Mouse (Mus musculus) limb, embryonic 13.5 days (tissue): ENCODE measurements around the gene Mcm8. TPM values are rescaled to one million over a fixed set of nuclear protein-coding genes. Genes with fewer than 3 reads are reported as not detected.

Experiments
- ATAC-seq: fragments of 200-750 bp; cut with Nextera tagmentation; 2 replicates; pipeline ENCODE4 v1.8.0; 2017; ENCODE audit warnings: low read depth, moderate number of reproducible peaks, moderate TSS enrichment; ENCODE audit not compliant: low FRiP score
- H3K27ac ChIP-seq: fragments of 300-500 bp; sonication (generic); 2 replicates; pipeline ENCODE4 v1.5.1; 2015; ENCODE audit warnings: inconsistent platforms, mild to moderate bottlenecking, moderate library complexity
- H3K27me3 ChIP-seq: fragments of 300-500 bp; sonication (generic); 2 replicates; pipeline ENCODE4 v1.6.1; 2015; ENCODE audit warnings: mild to moderate bottlenecking, inconsistent platforms
- H3K36me3 ChIP-seq: fragments of 300-500 bp; sonication (generic); 2 replicates; pipeline ENCODE4 v1.6.1; 2015; ENCODE audit warnings: inconsistent platforms, mild to moderate bottlenecking, moderate library complexity
- H3K4me1 ChIP-seq: fragments of 300-500 bp; sonication (generic); 2 replicates; pipeline ENCODE4 v1.6.1; 2015; ENCODE audit warnings: inconsistent platforms
- H3K4me2 ChIP-seq: fragments of 300-500 bp; sonication (generic); replicated peaks from 2 replicates; pipeline ENCODE4 v1.6.1; 2015; ENCODE audit warnings: inconsistent platforms, mild to moderate bottlenecking, moderate library complexity
- H3K4me3 ChIP-seq: fragments of 300-500 bp; sonication (generic); 2 replicates; pipeline ENCODE4 v1.5.1; 2015; ENCODE audit warnings: moderate library complexity, mild to moderate bottlenecking, inconsistent platforms
- H3K9ac ChIP-seq: fragments of 300-500 bp; sonication (generic); 2 replicates; pipeline ENCODE4 v1.6.1; 2015; ENCODE audit warnings: mild to moderate bottlenecking, inconsistent platforms
- H3K9me3 ChIP-seq: fragments of 300-500 bp; sonication (generic); 2 replicates; pipeline ENCODE4 v1.6.1; 2016; ENCODE audit warnings: inconsistent platforms
- WGBS: fragments of 180-500 bp; shearing (Covaris S2); methylation state at CpG from one replicate; pipeline ENCODE4 v1.1.7; 2015; 5-methylcytosine and 5-hydroxymethylcytosine counted together
- polyA plus RNA-seq: library from polyadenylated mRNA; unstranded; fragments of >200 nt; fragmentation: Nextera tagmentation; extraction: Ambion mirVana; gene quantifications from 2 replicates; pipeline ENCODE4 v1.2.1, GENCODE M21; 2015

Mcm8 gene
- 16.4 and 17.9 TPM in 2 replicates for polyA plus RNA-seq

GRCm38 (mm10) chr2:132815608-132816314, at the start of gene Mcm8, which contains the start of gene Trmt6:
Mcm8 (plus strand) TSS chr2:132816141.
Trmt6 (minus strand) TSS chr2:132816055.
- WGBS: under 1% methylated on average over 59 of the region's 59 CpGs
- Histone ChIP-seq H3K27me3 (no peaks in the 10 kb centered on the region), H3K4me2 (peak within 1 kb of the TSS; percentile 88), H3K9me3 (no peaks in the 10 kb centered on the region), H3K9ac (peak within 1 kb of the TSS; percentile 80), H3K4me3 (peak within 1 kb of the TSS; percentile 80), H3K36me3 (peaks cover 26% of the 10 kb centered on the region), H3K4me1 (peaks cover 12% of the 10 kb centered on the region), H3K27ac (peak within 1 kb of the TSS; percentile 65)
- ATAC-seq: peak; percentile 100

GRCm38 (mm10) chr2:132770822-132771221, 45.1 kb upstream of the Mcm8 start:
- Histone ChIP-seq H3K4me3 (no peak overlapping the region), H3K4me2 (no peak overlapping the region), H3K36me3 (no peaks in the 10 kb centered on the region), H3K27ac (no peak overlapping the region), H3K9ac (no peak overlapping the region), H3K27me3 (no peaks in the 10 kb centered on the region), H3K4me1 (no peaks in the 10 kb centered on the region), H3K9me3 (no peaks in the 10 kb centered on the region)
- WGBS: 69% methylated on average over 1 of the region's 1 CpGs
- no peak for ATAC-seq

DNA sequence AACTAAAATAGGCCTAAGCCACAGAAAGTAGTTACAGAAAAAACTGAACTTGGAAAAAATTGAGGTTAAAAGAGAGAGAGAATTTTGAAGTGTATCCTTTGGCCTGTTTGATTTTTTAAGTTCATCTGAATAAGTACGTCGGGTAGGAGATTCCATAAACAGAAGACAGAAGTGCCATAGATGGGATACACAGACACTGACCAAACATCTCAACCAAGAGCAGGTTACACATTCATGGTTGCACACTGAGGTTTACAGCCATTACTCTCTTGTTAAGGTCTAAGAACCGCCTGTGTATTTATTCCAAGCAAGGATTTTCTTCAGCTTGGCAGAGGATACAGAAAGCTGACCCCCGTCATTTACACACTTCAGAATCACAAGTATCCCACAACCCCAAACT, 35.0 kb upstream of the Mcm8 start, which contains the start of gene Chgb:
Gene Chgb, plus strand, starts transcription at position 301 of the 400 bp plus-strand sequence.
- Histone ChIP-seq H3K9me3 (no peaks in the 10 kb centered on the region), H3K27ac (no peak within 1 kb of the TSS), H3K4me2 (peak within 1 kb of the TSS; percentile 85), H3K36me3 (no peaks in the 10 kb centered on the region), H3K4me3 (peak within 1 kb of the TSS; percentile 45), H3K4me1 (peaks cover 5% of the 10 kb centered on the region; the same call in 1 of the 2 replicates), H3K27me3 (peaks cover 11% of the 10 kb centered on the region), H3K9ac (no peak within 1 kb of the TSS; the same call in 1 of the 2 replicates)
- WGBS: 12% methylated on average over 4 of the region's 4 CpGs
- no peak for ATAC-seq

DNA sequence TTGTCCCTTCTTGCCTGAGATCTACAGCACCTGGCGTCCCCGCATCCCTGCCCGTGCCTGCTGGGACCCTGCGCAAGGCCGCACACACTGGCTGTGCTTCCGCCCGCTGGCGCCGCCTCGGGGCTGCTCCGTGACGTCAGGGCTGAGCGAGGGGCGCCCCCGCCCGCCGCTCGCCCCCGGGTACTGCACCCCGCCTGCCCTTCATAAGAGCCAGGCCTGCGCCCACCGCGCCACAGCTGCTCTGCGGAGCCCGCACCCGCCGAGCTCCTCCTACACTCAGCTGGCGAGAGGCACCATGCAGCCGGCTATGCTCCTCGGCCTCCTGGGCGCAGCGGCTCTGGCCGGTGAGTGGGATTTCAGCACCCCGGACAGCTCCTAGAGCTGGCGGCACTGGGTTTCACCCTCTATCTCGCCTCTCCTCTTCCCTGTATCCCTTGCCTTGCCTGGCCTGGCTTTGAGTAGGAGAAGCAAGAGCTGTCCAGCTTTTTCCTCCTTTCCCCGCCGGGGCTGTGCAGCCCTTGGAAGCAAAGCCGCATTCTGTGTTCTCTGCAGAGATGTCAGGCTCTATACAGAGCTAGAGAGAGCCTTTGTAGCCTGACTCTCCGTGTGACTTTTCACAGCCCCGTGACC, 34.4 kb upstream of the Mcm8 start:
- H3K36me3 ChIP-seq: no peaks in the 10 kb centered on the region
- no peaks in the 10 kb centered on the region for H3K9me3 ChIP-seq
- H3K4me3 ChIP-seq: peak overlapping the region; percentile 45
- peaks cover 5% of the 10 kb centered on the region; the same call in 1 of the 2 replicates for H3K4me1 ChIP-seq
- H3K27me3 ChIP-seq: peaks cover 11% of the 10 kb centered on the region
- WGBS: under 1% methylated on average over 41 of the region's 41 CpGs
- no peak overlapping the region; the same call in 1 of the 2 replicates for H3K9ac ChIP-seq
- no peak overlapping the region for H3K27ac ChIP-seq
- ATAC-seq: peak; percentile 97
- peak overlapping the region; percentile 85 for H3K4me2 ChIP-seq

DNA sequence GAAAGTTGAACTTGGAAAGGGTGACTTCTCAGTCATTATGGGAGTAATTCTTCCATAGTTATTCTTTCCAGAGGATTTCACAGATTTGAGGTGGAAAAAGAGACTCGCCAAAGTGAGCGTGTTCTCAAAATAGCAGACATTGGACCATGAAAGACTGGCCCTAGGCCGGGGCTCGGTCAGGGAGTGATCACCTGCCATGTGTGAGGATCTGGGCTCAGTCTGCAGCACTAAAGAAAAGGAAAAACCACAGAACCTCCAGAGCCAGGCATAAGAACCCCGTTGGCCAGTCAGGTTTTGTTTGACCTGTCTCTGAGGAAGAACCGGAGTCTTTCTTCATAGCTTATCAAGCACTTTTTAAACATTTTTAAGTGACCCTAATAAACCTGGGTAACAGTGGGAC, 31.9 kb upstream of the Mcm8 start:
- ATAC-seq: no peak
- H3K36me3 ChIP-seq: no peaks in the 10 kb centered on the region
- H3K4me3 ChIP-seq: no peak overlapping the region
- peaks cover 11% of the 10 kb centered on the region for H3K27me3 ChIP-seq
- WGBS: 82% methylated on average over 6 of the region's 6 CpGs
- no peak overlapping the region for H3K27ac ChIP-seq
- no peak overlapping the region for H3K9ac ChIP-seq
- no peaks in the 10 kb centered on the region for H3K9me3 ChIP-seq
- H3K4me2 ChIP-seq: no peak overlapping the region
- H3K4me1 ChIP-seq: peaks cover 5% of the 10 kb centered on the region; the same call in 1 of the 2 replicates

DNA sequence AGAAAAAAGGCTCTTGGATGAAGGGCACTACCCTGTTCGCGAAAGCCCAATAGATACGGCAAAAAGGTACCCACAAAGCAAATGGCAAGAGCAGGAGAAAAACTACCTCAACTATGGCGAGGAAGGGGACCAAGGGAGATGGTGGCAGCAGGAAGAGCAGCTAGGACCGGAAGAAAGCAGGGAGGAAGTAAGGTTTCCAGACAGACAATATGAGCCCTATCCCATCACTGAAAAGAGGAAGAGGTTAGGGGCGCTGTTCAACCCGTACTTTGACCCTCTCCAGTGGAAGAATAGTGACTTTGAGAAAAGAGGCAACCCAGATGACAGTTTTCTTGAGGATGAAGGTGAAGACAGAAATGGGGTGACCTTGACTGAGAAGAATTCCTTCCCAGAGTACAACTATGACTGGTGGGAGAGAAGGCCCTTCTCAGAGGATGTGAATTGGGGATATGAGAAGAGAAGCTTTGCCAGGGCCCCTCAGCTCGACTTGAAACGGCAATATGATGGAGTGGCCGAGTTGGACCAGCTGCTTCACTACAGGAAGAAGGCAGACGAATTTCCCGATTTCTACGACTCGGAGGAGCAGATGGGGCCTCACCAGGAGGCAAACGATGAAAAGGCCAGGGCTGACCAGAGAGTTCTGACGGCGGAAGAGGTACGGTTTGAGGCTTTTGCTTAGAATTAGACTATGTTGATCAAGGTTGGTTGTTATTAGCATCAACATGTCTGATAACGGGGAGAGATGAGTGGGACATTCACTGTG, 22.3 kb upstream of the Mcm8 start:
- Histone ChIP-seq H3K4me3 (no peak overlapping the region), H3K4me2 (no peak overlapping the region), H3K36me3 (no peaks in the 10 kb centered on the region), H3K9ac (no peak overlapping the region), H3K27ac (no peak overlapping the region), H3K9me3 (no peaks in the 10 kb centered on the region), H3K4me1 (no peaks in the 10 kb centered on the region), H3K27me3 (no peaks in the 10 kb centered on the region)
- no peak for ATAC-seq
- WGBS: 84% methylated on average over 19 of the region's 19 CpGs

DNA sequence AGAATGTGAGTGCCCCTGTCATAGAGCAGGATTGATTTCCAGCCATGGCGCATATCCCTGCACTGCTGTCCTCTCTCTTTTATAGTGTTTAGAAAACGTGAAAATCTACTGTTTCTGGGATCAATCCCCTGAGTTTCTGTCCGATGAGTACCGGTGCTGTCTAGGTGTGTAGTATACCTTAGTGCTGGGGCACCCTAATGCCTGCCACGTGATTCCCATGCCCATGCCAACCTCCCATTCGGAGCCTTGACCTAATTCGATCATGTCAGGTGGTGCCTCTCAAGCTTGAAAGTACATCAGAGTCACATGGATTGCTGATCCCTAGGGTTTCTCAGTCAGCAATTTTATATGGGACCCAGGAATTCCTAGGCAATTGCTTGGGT, 21.7 kb upstream of the Mcm8 start:
- H3K9me3 ChIP-seq: no peaks in the 10 kb centered on the region
- no peaks in the 10 kb centered on the region for H3K4me1 ChIP-seq
- H3K36me3 ChIP-seq: no peaks in the 10 kb centered on the region
- no peak overlapping the region for H3K4me2 ChIP-seq
- H3K27me3 ChIP-seq: no peaks in the 10 kb centered on the region
- no peak for ATAC-seq
- no peak overlapping the region for H3K4me3 ChIP-seq
- no peak overlapping the region for H3K9ac ChIP-seq
- WGBS: 88% methylated on average over 7 of the region's 7 CpGs
- H3K27ac ChIP-seq: no peak overlapping the region

DNA sequence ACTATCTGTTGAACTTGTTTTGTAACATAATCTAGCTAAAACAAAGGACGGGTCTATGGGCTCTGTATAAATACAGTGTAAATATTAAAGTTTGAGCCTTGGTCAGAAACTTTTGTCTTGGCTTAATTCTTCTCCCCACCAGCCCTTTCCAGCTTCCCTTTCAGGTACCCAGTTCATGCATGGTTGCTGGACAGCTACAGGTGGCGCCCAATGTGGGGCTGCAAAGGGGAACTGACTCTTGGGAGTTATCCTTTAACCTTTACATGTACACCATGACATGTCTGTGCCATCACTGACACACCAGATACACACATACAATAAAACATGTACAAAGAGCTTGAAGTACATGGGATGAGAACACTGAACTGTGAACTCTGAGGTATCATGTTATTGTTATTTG, 13.0 kb upstream of the Mcm8 start:
- 0 out of 2 replicates have a peak, but pooled peaks cover 3% of the 10 kb centered on the region for H3K9me3 ChIP-seq
- H3K4me2 ChIP-seq: no peak overlapping the region
- H3K27me3 ChIP-seq: no peaks in the 10 kb centered on the region
- H3K36me3 ChIP-seq: peaks cover 49% of the 10 kb centered on the region
- 84% methylated on average over 2 of the region's 2 CpGs for WGBS
- H3K4me3 ChIP-seq: no peak overlapping the region
- ATAC-seq: no peak
- no peaks in the 10 kb centered on the region for H3K4me1 ChIP-seq
- H3K9ac ChIP-seq: no peak overlapping the region
- H3K27ac ChIP-seq: no peak overlapping the region

DNA sequence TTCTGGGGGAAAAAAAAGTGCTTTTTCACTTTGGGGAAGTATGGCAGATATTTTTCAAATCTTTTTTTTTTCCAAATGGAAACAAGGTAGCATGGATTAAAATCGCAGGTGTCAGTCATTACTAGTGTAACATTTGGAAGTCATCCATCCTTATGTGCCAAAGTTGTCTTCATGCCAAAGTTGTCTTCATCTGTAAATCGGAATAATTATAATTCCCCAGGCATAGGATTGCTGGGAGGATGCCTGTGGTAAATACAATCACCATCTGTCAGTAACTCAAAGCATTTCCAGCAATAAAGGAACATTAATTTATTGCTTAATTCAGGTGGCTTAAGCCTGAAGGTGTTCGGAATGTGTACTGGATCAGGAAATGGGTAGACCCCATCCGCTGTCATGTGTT, 25.1 kb downstream of the Mcm8 start:
- no peak for ATAC-seq
- Histone ChIP-seq H3K4me1 (no peaks in the 10 kb centered on the region), H3K36me3 (peaks cover 22% of the 10 kb centered on the region), H3K4me3 (no peak overlapping the region), H3K27ac (no peak overlapping the region), H3K9ac (no peak overlapping the region), H3K27me3 (no peaks in the 10 kb centered on the region), H3K4me2 (no peak overlapping the region), H3K9me3 (no peaks in the 10 kb centered on the region)
- 89% methylated on average over 4 of the region's 4 CpGs for WGBS

DNA sequence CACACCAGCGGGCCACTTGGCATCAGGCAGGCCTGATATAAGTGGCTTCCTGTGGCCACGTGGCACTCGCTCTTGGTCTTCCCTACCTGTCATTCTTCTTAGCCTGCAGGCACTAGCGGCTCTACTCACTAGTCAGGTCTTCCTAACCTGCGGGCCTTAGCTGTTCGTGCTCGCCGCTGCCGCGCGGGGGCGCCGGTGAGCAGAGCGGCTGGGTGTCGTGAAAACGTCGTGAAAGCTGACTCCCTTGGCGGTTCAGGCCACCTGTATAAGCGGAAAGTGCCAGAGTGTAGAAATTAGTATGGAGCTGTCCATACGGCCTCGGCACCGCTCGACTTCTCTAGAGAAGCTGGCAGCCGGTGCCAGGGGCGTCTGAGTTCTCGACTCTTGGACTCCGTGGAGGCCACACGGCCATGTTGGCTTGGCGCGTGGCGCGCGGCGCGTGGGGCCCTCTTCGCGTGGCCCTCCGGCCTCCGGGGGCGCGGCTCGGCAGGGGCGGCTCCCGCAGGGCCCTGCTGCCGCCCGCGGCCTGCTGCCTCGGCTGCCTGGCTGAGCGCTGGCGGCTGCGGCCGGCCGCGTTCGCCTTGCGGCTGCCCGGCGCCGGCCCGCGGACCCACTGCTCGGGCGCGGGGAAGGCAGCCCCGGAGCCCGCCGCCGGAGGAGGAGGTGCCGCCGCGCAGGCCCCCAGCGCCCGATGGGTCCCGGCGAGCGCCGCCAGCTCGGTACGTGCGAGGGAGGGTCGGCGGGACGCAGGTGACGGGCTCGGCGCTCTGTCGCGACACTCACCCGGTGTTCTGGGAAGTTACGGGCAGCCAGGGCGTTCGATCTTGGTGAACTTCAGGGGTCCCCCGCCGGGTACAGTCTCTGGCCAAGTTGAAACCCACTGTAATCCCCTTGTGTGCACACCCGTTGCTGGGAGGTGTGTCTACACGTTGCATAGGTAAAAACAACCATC, 30.7 kb downstream of the Mcm8 start, which contains the start of gene Crls1:
Gene Crls1, plus strand, starts transcription at position 260 of the 952 bp plus-strand sequence.
- peaks cover 22% of the 10 kb centered on the region for H3K36me3 ChIP-seq
- H3K9ac ChIP-seq: peak within 1 kb of the TSS; percentile 94
- peak within 1 kb of the TSS; percentile 96 for H3K4me3 ChIP-seq
- no peaks in the 10 kb centered on the region for H3K9me3 ChIP-seq
- peak within 1 kb of the TSS; percentile 78 for H3K4me2 ChIP-seq
- WGBS: under 1% methylated on average over 96 of the region's 96 CpGs
- H3K27me3 ChIP-seq: no peaks in the 10 kb centered on the region
- peaks cover 15% of the 10 kb centered on the region for H3K4me1 ChIP-seq
- peak within 1 kb of the TSS; percentile 76 for H3K27ac ChIP-seq
- ATAC-seq: peak; percentile 92

DNA sequence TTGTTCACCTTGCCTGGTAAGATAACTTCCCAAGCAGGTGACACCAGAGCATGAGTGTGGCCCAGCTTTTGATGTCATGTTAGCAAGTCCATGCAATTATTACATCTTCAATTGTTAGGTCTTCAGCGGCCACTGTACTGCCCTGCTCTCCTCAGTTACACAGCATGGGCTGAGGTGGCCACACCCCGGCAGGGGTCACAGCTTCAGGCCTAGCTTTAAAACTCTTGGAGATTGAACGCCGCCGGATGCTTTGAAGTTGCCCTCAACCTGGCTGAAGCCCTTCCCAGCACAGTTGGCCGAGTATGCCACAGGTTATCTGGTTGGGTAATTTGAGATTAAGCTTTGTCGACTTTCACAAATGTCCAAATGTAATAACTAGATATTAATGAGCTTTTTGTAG, 31.6 kb downstream of the Mcm8 start:
- 21% methylated on average over 7 of the region's 7 CpGs for WGBS
- Histone ChIP-seq H3K4me2 (peak overlapping the region; percentile 78), H3K9ac (peak overlapping the region; percentile 94), H3K27me3 (no peaks in the 10 kb centered on the region), H3K4me1 (peaks cover 15% of the 10 kb centered on the region), H3K36me3 (peaks cover 29% of the 10 kb centered on the region), H3K9me3 (no peaks in the 10 kb centered on the region), H3K27ac (no peak overlapping the region), H3K4me3 (peak overlapping the region; percentile 96)
- no peak for ATAC-seq
